In genomic region chr5:142821974-142822285, GRCm38 (mm10) we compare ENCODE assay signal across 8 mouse cellular contexts. TPM values are rescaled to one million over a fixed set of nuclear protein-coding genes. Genes with fewer than 3 reads are reported as not detected.
DNase-seq lines count a peak whose midpoint lies in the region; ATAC-seq lines count a peak whose summit lies in the region.

No protein-coding gene starts in this region.

- no peak for ATAC-seq in lung, embryonic 15.5 days (ENCODE audit: borderline replicate concordance, extremely low read depth, low FRiP score, low TSS enrichment)
- ATAC-seq in embryonic facial prominence, embryonic 15.5 days (ENCODE audit: insufficient number of reproducible peaks, low FRiP score, low TSS enrichment, low read depth) = no peak
- no peak for ATAC-seq in intestine, embryonic 15.5 days
- no peak for ATAC-seq in neural tube, embryonic 12.5 days (ENCODE audit: low FRiP score, low read depth)

- H3K36me3 ChIP-seq in lung, embryonic 15.5 days = no peaks in the 10 kb centered on the region
- no peaks in the 10 kb centered on the region for H3K36me3 ChIP-seq in embryonic facial prominence, embryonic 15.5 days
- no peaks in the 10 kb centered on the region for H3K36me3 ChIP-seq in intestine, embryonic 15.5 days
- H3K36me3 ChIP-seq in neural tube, embryonic 12.5 days = no peaks in the 10 kb centered on the region

- peaks cover 30% of the 10 kb centered on the region for H3K4me1 ChIP-seq in lung, embryonic 15.5 days
- peaks cover 44% of the 10 kb centered on the region for H3K4me1 ChIP-seq in embryonic facial prominence, embryonic 15.5 days
- H3K4me1 ChIP-seq in intestine, embryonic 15.5 days (replicated peaks) = peaks cover 14% of the 10 kb centered on the region; the same call in 1 of the 2 replicates
- H3K4me1 ChIP-seq in neural tube, embryonic 12.5 days = peaks cover 32% of the 10 kb centered on the region

- peak overlapping the region; percentile 65 for H3K9ac ChIP-seq in lung, embryonic 15.5 days
- peak overlapping the region; percentile 94 for H3K9ac ChIP-seq in embryonic facial prominence, embryonic 15.5 days
- H3K9ac ChIP-seq in intestine, embryonic 15.5 days = peak overlapping the region; percentile 98
- H3K9ac ChIP-seq in neural tube, embryonic 12.5 days = peak overlapping the region; percentile 99

- H3K4me2 ChIP-seq in lung, embryonic 15.5 days = peak overlapping the region; percentile 87
- H3K4me2 ChIP-seq in embryonic facial prominence, embryonic 15.5 days (replicated peaks) = peak overlapping the region; percentile 73
- H3K4me2 ChIP-seq in intestine, embryonic 15.5 days (replicated peaks) = peak overlapping the region; percentile 86
- H3K4me2 ChIP-seq in neural tube, embryonic 12.5 days (replicated peaks) = peak overlapping the region; percentile 81

- no peaks in the 10 kb centered on the region for H3K27me3 ChIP-seq in lung, embryonic 15.5 days
- no peaks in the 10 kb centered on the region for H3K27me3 ChIP-seq in embryonic facial prominence, embryonic 15.5 days
- no peaks in the 10 kb centered on the region for H3K27me3 ChIP-seq in intestine, embryonic 15.5 days (replicated peaks)
- no peaks in the 10 kb centered on the region for H3K27me3 ChIP-seq in neural tube, embryonic 12.5 days (replicated peaks)

- WGBS in lung, embryonic 15.5 days = 4% methylated on average over 9 of the region's 9 CpGs
- WGBS in embryonic facial prominence, embryonic 15.5 days = 2% methylated on average over 9 of the region's 9 CpGs
- WGBS in intestine, embryonic 15.5 days = 0% methylated on average over 9 of the region's 9 CpGs
- under 1% methylated on average over 9 of the region's 9 CpGs for WGBS in neural tube, embryonic 12.5 days

- peak overlapping the region; percentile 88 for H3K4me3 ChIP-seq in lung, embryonic 15.5 days
- peak overlapping the region; percentile 91 for H3K4me3 ChIP-seq in embryonic facial prominence, embryonic 15.5 days (replicated peaks)
- peak overlapping the region; percentile 94 for H3K4me3 ChIP-seq in intestine, embryonic 15.5 days (replicated peaks)
- peak overlapping the region; percentile 73 for H3K4me3 ChIP-seq in neural tube, embryonic 12.5 days

- no peaks in the 10 kb centered on the region for H3K9me3 ChIP-seq in lung, embryonic 15.5 days
- H3K9me3 ChIP-seq in embryonic facial prominence, embryonic 15.5 days (replicated peaks) = no peaks in the 10 kb centered on the region
- H3K9me3 ChIP-seq in intestine, embryonic 15.5 days = no peaks in the 10 kb centered on the region
- H3K9me3 ChIP-seq in neural tube, embryonic 12.5 days = no peaks in the 10 kb centered on the region

- DNase-seq in lung, postnatal 36 days = no peak
- DNase-seq in spleen, adult 18-20 months = no peak
- DNase-seq in urinary bladder, postnatal 14 days (ENCODE audit: low spot score) = no peak
- no peak for DNase-seq in spleen, postnatal 14 days (ENCODE audit: low spot score in 2 of 2)

- H3K27ac ChIP-seq in lung, embryonic 15.5 days = peak overlapping the region; percentile 100
- H3K27ac ChIP-seq in embryonic facial prominence, embryonic 15.5 days (replicated peaks) = peak overlapping the region; percentile 100
- peak overlapping the region; percentile 100 for H3K27ac ChIP-seq in intestine, embryonic 15.5 days
- peak overlapping the region; percentile 100 for H3K27ac ChIP-seq in neural tube, embryonic 12.5 days

RNA-seq across cellular contexts. Expression of gene Tnrc18, which starts 4.5 kb away (rescaled TPM):
- polyA plus RNA-seq in lung, embryonic 15.5 days (2015; fragmentation: Nextera tagmentation; extraction: Ambion mirVana) = 30.7 and 32.3 TPM in 2 replicates
- 39.1 and 43.4 TPM in 2 replicates for polyA plus RNA-seq in embryonic facial prominence, embryonic 15.5 days (2015; fragmentation: Nextera tagmentation; extraction: Ambion mirVana)
- polyA plus RNA-seq in intestine, embryonic 15.5 days (2015; fragmentation: Nextera tagmentation; extraction: Ambion mirVana) = 19.5 and 21.6 TPM in 2 replicates
- polyA plus RNA-seq in neural tube, embryonic 12.5 days (2016; fragmentation: Nextera tagmentation; extraction: Ambion mirVana) = 51.5 and 57.5 TPM in 2 replicates
